In the genomic region with DNA sequence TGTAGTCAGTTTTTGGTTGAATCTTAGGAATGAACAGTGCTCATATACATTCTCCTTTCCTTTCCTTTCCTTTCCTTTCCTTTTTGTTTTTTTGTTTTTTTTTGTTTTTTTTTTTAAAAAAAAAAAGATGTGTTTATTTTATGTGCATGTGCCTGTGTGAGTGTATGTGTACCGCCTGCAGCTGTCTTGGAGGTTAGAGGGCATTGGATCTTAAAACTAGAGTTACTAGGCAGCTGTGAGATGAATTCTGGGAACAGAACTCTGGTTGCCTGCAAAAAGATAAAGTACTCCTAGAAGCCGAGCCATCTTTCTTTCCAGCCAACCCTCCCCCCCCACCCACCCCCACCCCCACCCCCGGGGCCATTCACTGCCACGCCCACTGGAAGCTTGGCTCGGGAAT, we compare ENCODE assay signal across 36 mouse cellular contexts.
"Had no signal": no experiment of that assay in that cellular context is flagged by ENCODE, and none has a peak within 500 bp of the region (broad histone marks: within the 10 kb centered on the region; RNA-seq: fewer than 3 reads in every experiment).

No protein-coding gene starts in this region.

- H3K4me3 ChIP-seq: heart, adult 2 months; heart, embryonic 10.5 days; heart, embryonic 12.5 days; heart, embryonic 13.5 days; heart, embryonic 15.5 days; hindbrain, embryonic 10.5 days; hindbrain, embryonic 12.5 days; hindbrain, embryonic 13.5 days; hindbrain, embryonic 15.5 days; intestine, embryonic 15.5 days; kidney, embryonic 15.5 days; layer of hippocampus, adult 2 months had no signal

- H3K4me2 ChIP-seq: heart, embryonic 11.5 days; heart, embryonic 12.5 days; heart, embryonic 13.5 days; heart, embryonic 15.5 days; hindbrain, embryonic 12.5 days; hindbrain, embryonic 13.5 days; hindbrain, embryonic 14.5 days; hindbrain, embryonic 15.5 days; intestine, embryonic 15.5 days; kidney, embryonic 15.5 days had no signal

- H3K36me3 ChIP-seq: heart, embryonic 10.5 days; heart, embryonic 12.5 days; heart, embryonic 13.5 days; heart, embryonic 15.5 days; hindbrain, embryonic 10.5 days; hindbrain, embryonic 12.5 days; hindbrain, embryonic 13.5 days; hindbrain, embryonic 15.5 days; intestine, embryonic 15.5 days; kidney, embryonic 15.5 days had no signal

- H3K9me3 ChIP-seq: heart, embryonic 10.5 days; heart, embryonic 12.5 days; heart, embryonic 15.5 days; intestine, embryonic 15.5 days had no signal

- DNase-seq: heart, adult 18-20 months; heart, adult 2 months; heart, postnatal 10 days; heart, postnatal 14 days; heart, postnatal 36 days; heart, postnatal 4 days; kidney, adult 11 months; kidney, adult 18-20 months; kidney, adult 2 months; kidney, adult 8-10 months; kidney, adult 9 months; kidney, postnatal 10 days; kidney, postnatal 14 days; kidney, postnatal 25 days; kidney, postnatal 36 days; kidney, postnatal 4 days; layer of hippocampus, adult 9-11 months had no signal

- H3K9ac ChIP-seq: heart, embryonic 12.5 days; heart, embryonic 13.5 days; heart, embryonic 15.5 days; hindbrain, embryonic 12.5 days; hindbrain, embryonic 13.5 days; hindbrain, embryonic 14.5 days; hindbrain, embryonic 15.5 days; intestine, embryonic 15.5 days; kidney, embryonic 15.5 days had no signal

- H3K27ac ChIP-seq: heart, adult 2 months; heart, embryonic 10.5 days; heart, embryonic 13.5 days; heart, embryonic 15.5 days; hindbrain, embryonic 10.5 days; hindbrain, embryonic 12.5 days; hindbrain, embryonic 13.5 days; hindbrain, embryonic 14.5 days; hindbrain, embryonic 15.5 days; hindbrain, postnatal 0 days; intestine, embryonic 15.5 days; kidney, embryonic 15.5 days; kidney, postnatal 0 days; layer of hippocampus, adult 2 months had no signal

- H3K27me3 ChIP-seq: heart, embryonic 12.5 days; heart, embryonic 13.5 days; heart, embryonic 15.5 days; hindbrain, embryonic 12.5 days; hindbrain, embryonic 13.5 days; hindbrain, embryonic 15.5 days; intestine, embryonic 15.5 days; kidney, embryonic 15.5 days had no signal

- H3K4me1 ChIP-seq: hindbrain, embryonic 10.5 days; hindbrain, embryonic 12.5 days; hindbrain, embryonic 13.5 days; hindbrain, embryonic 15.5 days; intestine, embryonic 15.5 days had no signal

- ATAC-seq: hindbrain, embryonic 16.5 days; hindbrain, postnatal 0 days; inflammation-experienced regulatory T-cells, adult 6 months; intestine, embryonic 15.5 days; intestine, embryonic 16.5 days; intestine, postnatal 0 days had no signal
